Mouse (Mus musculus): ENCODE results near the gene Arl4c. TPM values are rescaled to one million over a fixed set of nuclear protein-coding genes. Genes with fewer than 3 reads are reported as not detected.

Arl4c gene
- polyA plus RNA-seq, 2 experiments = 0.27 to 0.76 TPM

DNA sequence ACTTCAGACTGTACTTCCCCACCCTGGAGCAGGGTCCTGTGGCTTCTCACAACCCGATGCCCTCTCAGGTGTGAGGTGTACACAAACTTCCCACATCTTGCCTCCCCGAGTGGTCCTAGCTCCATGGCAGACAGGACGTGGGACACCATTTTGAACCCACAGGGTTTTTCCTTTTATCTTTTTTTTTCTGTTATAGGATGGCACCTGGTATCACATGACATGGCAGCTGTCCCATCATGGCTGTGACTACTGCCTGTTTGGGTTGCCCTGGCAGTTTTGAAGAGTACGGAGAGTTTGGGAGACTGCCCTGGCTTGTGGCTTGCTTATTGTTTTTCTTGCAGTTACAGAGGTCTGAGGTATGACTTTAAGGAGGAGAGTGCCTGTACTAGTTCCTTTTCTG is 53.3 kb downstream of the Arl4c start:
- ATAC-seq (ENCODE audit: insufficient read depth) (no peak), DNase-seq (ENCODE audit: low read depth in 3 of 3, low spot score in 3 of 3) (no peak)
- H3K27ac ChIP-seq = no peak overlapping the region
- H3K4me1 ChIP-seq (replicated peaks; ENCODE audit: control insufficient read depth in 2 of 2, insufficient read depth in 2 of 2, low read length in 1 of 2) = peaks cover 0 to 10% of the 10 kb centered on the region in 2 experiments; a peak in 2 of 4 replicates
- no peaks in the 10 kb centered on the region for H3K27me3 ChIP-seq (ENCODE audit: control insufficient read depth, insufficient read depth, low read length)
- TF ChIP-seq CTCF (IDR thresholded peaks at IDR 0.05; ENCODE audit: low read depth) (no peak), EP300 (IDR thresholded peaks at IDR 0.05; ENCODE audit: low read depth) (no peak)
- WGBS (ENCODE audit: insufficient replicate concordance) = 65% methylated on average over 4 of the region's 4 CpGs
- H3K9ac ChIP-seq (replicated peaks) = no peak overlapping the region
- no peak overlapping the region for H3K4me2 ChIP-seq (ENCODE audit: low read depth)
- H3K9me3 ChIP-seq (ENCODE audit: control insufficient read depth, low read length) = no peaks in the 10 kb centered on the region
- H3K36me3 ChIP-seq (replicated peaks; ENCODE audit: control insufficient read depth, insufficient read depth, low read depth) = no peaks in the 10 kb centered on the region
- no peak overlapping the region for H3K4me3 ChIP-seq (ENCODE audit: insufficient read depth in 1 of 2, low read depth in 2 of 2, low read length in 2 of 2)

GRCm38 (mm10) chr1:88645599-88646119 is 56.4 kb downstream of the Arl4c start:
- DNase-seq (ENCODE audit: low read depth in 3 of 3, low spot score in 3 of 3) (no peak), ATAC-seq (ENCODE audit: insufficient read depth) (no peak)
- H3K4me2 ChIP-seq (ENCODE audit: low read depth) = no peak overlapping the region
- H3K36me3 ChIP-seq (replicated peaks; ENCODE audit: control insufficient read depth, insufficient read depth, low read depth) = no peaks in the 10 kb centered on the region
- WGBS (ENCODE audit: insufficient replicate concordance) = 43% methylated on average over 3 of the region's 3 CpGs
- no peaks in the 10 kb centered on the region for H3K9me3 ChIP-seq (ENCODE audit: control insufficient read depth, low read length)
- H3K4me1 ChIP-seq (replicated peaks; ENCODE audit: control insufficient read depth in 2 of 2, insufficient read depth in 2 of 2, low read length in 1 of 2) = peaks cover 0 to 12% of the 10 kb centered on the region in 2 experiments; a peak in 2 of 4 replicates
- no peak for TF ChIP-seq CTCF (IDR thresholded peaks at IDR 0.05; ENCODE audit: low read depth)
- no peak for TF ChIP-seq EP300 (IDR thresholded peaks at IDR 0.05; ENCODE audit: low read depth)
- no peaks in the 10 kb centered on the region for H3K27me3 ChIP-seq (ENCODE audit: control insufficient read depth, insufficient read depth, low read length)
- H3K9ac ChIP-seq (replicated peaks) = no peak overlapping the region
- no peak overlapping the region for H3K27ac ChIP-seq
- no peak overlapping the region for H3K4me3 ChIP-seq (ENCODE audit: insufficient read depth in 1 of 2, low read depth in 2 of 2, low read length in 2 of 2)

DNA sequence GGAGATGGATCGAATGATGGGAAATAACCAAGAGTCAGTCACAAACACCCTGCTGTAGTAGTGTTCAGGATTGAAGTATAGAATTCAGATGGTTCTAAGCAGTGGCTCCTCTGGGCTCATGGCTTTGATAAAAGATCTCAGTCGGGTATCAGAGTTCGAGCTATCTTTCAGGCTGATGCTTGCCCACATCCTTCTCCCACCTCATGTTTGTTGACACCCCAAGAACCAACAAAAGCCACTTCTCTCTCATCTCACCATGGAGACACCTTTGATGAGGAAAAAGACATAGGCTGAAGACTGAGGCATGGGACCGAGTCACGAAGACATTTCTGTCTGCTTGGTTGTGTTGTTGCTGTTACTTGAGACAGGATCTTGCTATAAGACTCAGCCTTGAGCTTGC is 57.6 kb downstream of the Arl4c start:
- H3K9me3 ChIP-seq (ENCODE audit: control insufficient read depth, low read length) = no peaks in the 10 kb centered on the region
- H3K4me2 ChIP-seq (ENCODE audit: low read depth) = no peak overlapping the region
- no peak for DNase-seq (ENCODE audit: low read depth in 3 of 3, low spot score in 3 of 3)
- no peak for ATAC-seq (ENCODE audit: insufficient read depth)
- H3K27me3 ChIP-seq (ENCODE audit: control insufficient read depth, insufficient read depth, low read length) = no peaks in the 10 kb centered on the region
- TF ChIP-seq EP300 (IDR thresholded peaks at IDR 0.05; ENCODE audit: low read depth) (no peak), CTCF (IDR thresholded peaks at IDR 0.05; ENCODE audit: low read depth) (no peak)
- peaks cover 0 to 12% of the 10 kb centered on the region in 2 experiments; a peak in 2 of 4 replicates for H3K4me1 ChIP-seq (replicated peaks; ENCODE audit: control insufficient read depth in 2 of 2, insufficient read depth in 2 of 2, low read length in 1 of 2)
- H3K27ac ChIP-seq = no peak overlapping the region
- no peaks in the 10 kb centered on the region for H3K36me3 ChIP-seq (replicated peaks; ENCODE audit: control insufficient read depth, insufficient read depth, low read depth)
- H3K4me3 ChIP-seq (ENCODE audit: insufficient read depth in 1 of 2, low read depth in 2 of 2, low read length in 2 of 2) = no peak overlapping the region
- no peak overlapping the region for H3K9ac ChIP-seq (replicated peaks)
- 53% methylated on average over 5 of the region's 5 CpGs for WGBS (ENCODE audit: insufficient replicate concordance)

DNA sequence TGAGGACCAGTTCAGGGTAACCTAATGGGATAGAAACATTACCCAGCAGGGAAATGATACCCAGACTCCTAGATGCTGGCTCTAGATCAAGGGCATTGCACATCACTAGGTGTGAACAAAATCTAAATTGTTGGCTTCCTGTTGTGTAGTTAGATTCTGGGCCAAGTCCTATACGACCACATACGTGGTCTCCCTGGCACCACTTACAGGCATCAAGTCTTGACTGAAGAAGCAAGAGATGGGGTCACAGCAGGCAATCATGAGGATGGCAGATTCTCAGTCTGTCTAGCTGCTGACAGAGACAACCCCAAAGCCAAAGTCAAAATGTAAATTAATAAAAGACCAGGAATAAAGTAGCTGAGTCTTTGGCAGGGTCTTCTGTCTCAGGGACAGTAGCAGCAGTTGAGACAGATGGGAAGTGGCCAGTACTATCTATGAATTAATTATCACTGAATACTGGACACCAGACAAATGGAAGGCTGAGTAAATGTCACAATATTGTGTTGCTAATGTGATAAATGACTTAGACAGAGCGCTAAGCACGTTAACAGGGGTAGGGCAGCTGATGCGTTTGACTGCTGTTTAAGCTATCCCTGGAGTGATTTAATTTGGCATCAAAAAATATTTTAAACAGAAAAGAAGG is 58.7 kb downstream of the Arl4c start:
- Histone ChIP-seq H3K36me3 (replicated peaks; ENCODE audit: control insufficient read depth, insufficient read depth, low read depth) (no peaks in the 10 kb centered on the region), H3K9me3 (ENCODE audit: control insufficient read depth, low read length) (no peaks in the 10 kb centered on the region), H3K27me3 (ENCODE audit: control insufficient read depth, insufficient read depth, low read length) (no peaks in the 10 kb centered on the region), H3K4me3 (ENCODE audit: insufficient read depth in 1 of 2, low read depth in 2 of 2, low read length in 2 of 2) (no peak overlapping the region), H3K4me2 (ENCODE audit: low read depth) (no peak overlapping the region), H3K4me1 (replicated peaks; ENCODE audit: control insufficient read depth in 2 of 2, insufficient read depth in 2 of 2, low read length in 1 of 2) (peaks cover 0 to 12% of the 10 kb centered on the region in 2 experiments; a peak in 2 of 4 replicates), H3K27ac (no peak overlapping the region), H3K9ac (replicated peaks) (no peak overlapping the region)
- no peak for DNase-seq (ENCODE audit: low read depth in 3 of 3, low spot score in 3 of 3)
- no peak for TF ChIP-seq EP300 (IDR thresholded peaks at IDR 0.05; ENCODE audit: low read depth)
- TF ChIP-seq CTCF (IDR thresholded peaks at IDR 0.05; ENCODE audit: low read depth) = no peak
- ATAC-seq (ENCODE audit: insufficient read depth) = no peak
- WGBS (ENCODE audit: insufficient replicate concordance) = 66% methylated on average over 5 of the region's 5 CpGs

DNA sequence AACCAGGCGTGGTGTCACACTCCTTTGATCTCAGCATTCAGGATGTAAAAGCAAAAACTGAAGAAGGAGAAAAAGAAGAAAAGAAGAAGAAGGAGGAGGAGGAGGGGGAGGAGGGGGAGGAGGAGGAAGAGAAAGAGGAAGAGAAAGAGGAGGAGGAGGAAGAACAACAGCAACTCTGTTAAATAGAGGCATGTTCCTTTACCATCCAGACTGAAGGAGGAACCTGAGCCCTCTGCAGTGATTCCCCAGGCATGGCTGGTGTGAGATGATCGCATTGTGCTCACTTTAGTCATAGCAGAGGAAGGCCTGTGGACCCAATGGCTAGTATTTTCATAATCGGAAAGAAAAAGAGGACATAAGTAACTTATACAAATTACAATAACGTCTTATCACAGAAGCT is 59.3 kb downstream of the Arl4c start:
- WGBS (ENCODE audit: insufficient replicate concordance) = 38% methylated on average over 4 of the region's 4 CpGs
- DNase-seq (ENCODE audit: low read depth in 3 of 3, low spot score in 3 of 3) (no peak), ATAC-seq (ENCODE audit: insufficient read depth) (no peak)
- TF ChIP-seq CTCF (IDR thresholded peaks at IDR 0.05; ENCODE audit: low read depth) = no peak
- TF ChIP-seq EP300 (IDR thresholded peaks at IDR 0.05; ENCODE audit: low read depth) = no peak
- H3K9ac ChIP-seq (replicated peaks) = no peak overlapping the region
- peaks cover 0 to 12% of the 10 kb centered on the region in 2 experiments; a peak in 2 of 4 replicates for H3K4me1 ChIP-seq (replicated peaks; ENCODE audit: control insufficient read depth in 2 of 2, insufficient read depth in 2 of 2, low read length in 1 of 2)
- H3K36me3 ChIP-seq (replicated peaks; ENCODE audit: control insufficient read depth, insufficient read depth, low read depth) = no peaks in the 10 kb centered on the region
- no peak overlapping the region for H3K27ac ChIP-seq
- H3K4me2 ChIP-seq (ENCODE audit: low read depth) = no peak overlapping the region
- H3K4me3 ChIP-seq (ENCODE audit: insufficient read depth in 1 of 2, low read depth in 2 of 2, low read length in 2 of 2) = no peak overlapping the region
- no peaks in the 10 kb centered on the region for H3K27me3 ChIP-seq (ENCODE audit: control insufficient read depth, insufficient read depth, low read length)
- H3K9me3 ChIP-seq (ENCODE audit: control insufficient read depth, low read length) = no peaks in the 10 kb centered on the region

Data from liver, embryonic 14.5 days (tissue).